Mouse (Mus musculus) CH12.LX (cell line): ENCODE results near the gene Ugt1a5. TPM values are rescaled to one million over a fixed set of nuclear protein-coding genes. Genes with fewer than 3 reads are reported as not detected.

Experiments
- DNase-seq: peaks from one replicate; pipeline ENCODE4 v3.0.0-alpha.2; 2013; ENCODE audit errors: extremely low read depth
- H3K27ac ChIP-seq: 2 replicates; pipeline ENCODE4 v1.5.1; 2012; ENCODE audit warnings: low read depth, mild to moderate bottlenecking, control low read depth, moderate library complexity; ENCODE audit not compliant: insufficient read depth
- H3K27me3 ChIP-seq: replicated peaks from 2 replicates; pipeline ENCODE3; 2012; ENCODE audit warnings: inconsistent platforms
- H3K36me3 ChIP-seq, 2 experiments: replicated peaks in 1 of 2; 2 replicates each; pipeline versions ENCODE3 to v1.6.1; 2012; ENCODE audit warnings: inconsistent platforms in 1 of 2, low read length in 1 of 2, mild to moderate bottlenecking in 1 of 2, mixed read lengths in 1 of 2, moderate library complexity in 1 of 2; ENCODE audit not compliant: control insufficient read depth in 1 of 2, insufficient read depth in 1 of 2
- H3K4me1 ChIP-seq, 2 experiments: 2 replicates each; pipeline ENCODE4 v1.6.1; 2012; ENCODE audit warnings: inconsistent platforms in 1 of 2, moderate library complexity in 1 of 2; ENCODE audit not compliant: insufficient read depth in 2 of 2, control insufficient read depth in 1 of 2
- H3K4me2 ChIP-seq: 2 replicates; pipeline ENCODE4 v1.6.1; 2012; ENCODE audit warnings: low read depth, mild to moderate bottlenecking, control low read depth; ENCODE audit not compliant: poor library complexity, insufficient read depth, severe bottlenecking
- H3K4me3 ChIP-seq, 3 experiments: fragments of 150-350 bp in 1 of 3; sonication (generic) in 1 of 3; replicated peaks in 1 of 3; 2 replicates each; pipeline versions ENCODE3 to v1.5.1; 2011 to 2012; ENCODE audit warnings: low read depth in 2 of 3, low read length in 2 of 3, mild to moderate bottlenecking in 2 of 3, moderate library complexity in 2 of 3, control low read depth in 1 of 3, improper control_type of control experiment in 1 of 3, inconsistent platforms in 1 of 3, mixed read lengths in 1 of 3; ENCODE audit not compliant: poor library complexity in 1 of 3
- H3K79me2 ChIP-seq: replicated peaks from 2 replicates; pipeline ENCODE4 v1.6.1; 2012; ENCODE audit warnings: mild to moderate bottlenecking, moderate library complexity; ENCODE audit not compliant: control insufficient read depth, poor library complexity, insufficient read depth, severe bottlenecking; ENCODE audit errors: extremely low read depth
- H3K9ac ChIP-seq: 2 replicates; pipeline ENCODE4 v1.6.1; 2012; ENCODE audit warnings: low read depth, mild to moderate bottlenecking, control low read depth, moderate library complexity; ENCODE audit not compliant: insufficient read depth
- H3K9me3 ChIP-seq: replicated peaks from 2 replicates; pipeline ENCODE3; 2012; ENCODE audit warnings: low read length, inconsistent platforms, mixed read lengths
- CHD1 ChIP-seq: IDR thresholded peaks from 2 replicates; pipeline ENCODE4 v1.6.1; 2012; ENCODE audit warnings: low read depth, low read length, improper control_type of control experiment, inconsistent platforms
- E2F4 ChIP-seq: IDR thresholded peaks from 2 replicates; pipeline ENCODE4 v1.6.1; 2011; ENCODE audit warnings: low read depth, low read length, improper control_type of control experiment; ENCODE audit not compliant: insufficient replicate concordance
- EP300 ChIP-seq: IDR thresholded peaks from 2 replicates; pipeline ENCODE4 v1.6.1; 2011; ENCODE audit warnings: low read length, improper control_type of control experiment
- ETS1 ChIP-seq: conservative IDR thresholded peaks from 2 replicates; pipeline ENCODE4 v1.6.1; 2012; ENCODE audit warnings: low read depth, mild to moderate bottlenecking, inconsistent platforms, low read length, improper control_type of control experiment, moderate library complexity
- KAT2A ChIP-seq: IDR thresholded peaks from 2 replicates; pipeline ENCODE4 v1.6.1; 2012; ENCODE audit warnings: low read length, improper control_type of control experiment, inconsistent platforms; ENCODE audit not compliant: insufficient replicate concordance
- MAX ChIP-seq: IDR thresholded peaks from 2 replicates; pipeline ENCODE4 v1.6.1; 2011; ENCODE audit warnings: low read length, improper control_type of control experiment
- MYC ChIP-seq: IDR thresholded peaks from 2 replicates; pipeline ENCODE4 v1.6.1; 2011; ENCODE audit warnings: low read depth, mild to moderate bottlenecking, improper control_type of control experiment, low read length
- POLR2AphosphoS2 ChIP-seq: IDR thresholded peaks from 2 replicates; pipeline ENCODE4 v1.6.1; 2011; ENCODE audit warnings: low read depth, low read length, improper control_type of control experiment
- RAD21 ChIP-seq: IDR thresholded peaks from 2 replicates; pipeline ENCODE4 v1.6.1; 2011; ENCODE audit warnings: low read depth, mild to moderate bottlenecking, low read length, improper control_type of control experiment, moderate library complexity
- UBTF ChIP-seq: IDR thresholded peaks from 2 replicates; pipeline ENCODE4 v1.6.1; 2012; ENCODE audit warnings: low read depth, mild to moderate bottlenecking, inconsistent platforms, low read length, improper control_type of control experiment, moderate library complexity
- ZMIZ1 ChIP-seq: IDR thresholded peaks from 2 replicates; pipeline ENCODE4 v1.6.1; 2012; ENCODE audit warnings: low read depth, mild to moderate bottlenecking, inconsistent platforms, low read length, improper control_type of control experiment
- dilution Hi-C: fragments of 300-500 bp; cut with MboI; formaldehyde crosslinking; loops from 2 replicates; pipeline ENCODE4 v1.14.3; 2020; ENCODE audit warnings: low sequenced_read_pairs; ENCODE audit not compliant: extremely low pct_unique_long_range_greater_than_20kb, extremely low pct_ligation_motif_present
- in situ Hi-C: fragments of 300-500 bp; cut with MboI; formaldehyde crosslinking; loops from 3 replicates; pipeline ENCODE4 v1.14.3; 2019; ENCODE audit warnings: low sequenced_read_pairs, low pct_ligation_motif_present, low pct_unique_long_range_greater_than_20kb, mixed read lengths
- polyA plus RNA-seq: library from polyadenylated mRNA; unstranded; fragments of >175 nt; gene quantifications from 2 replicates; pipeline ENCODE4 v1.2.1, GENCODE M21; 2012; ENCODE audit warnings: low read depth; ENCODE audit not compliant: insufficient read length
- total RNA-seq, 2 experiments: library from RNA; depleted of rRNA; stranded (reverse); fragments of 300-350 nt in 1 of 2; fragments of >200 nt in 1 of 2; gene quantifications; 2 replicates each; pipeline ENCODE4 v1.2.3; 2012 to 2014

Ugt1a5 gene
- total and polyA plus RNA-seq, 3 experiments, result not detected

- Histone ChIP-seq H3K4me2 (no peak overlapping the region), H3K27ac (no peak overlapping the region), H3K79me2 (no peaks in the 10 kb centered on the region), H3K4me1 (no peaks in the 10 kb centered on the region), H3K36me3 (no peaks in the 10 kb centered on the region), H3K9ac (no peak overlapping the region), H3K27me3 (peaks cover 17% of the 10 kb centered on the region)
- DNase-seq, result no peak
- no peak for TF ChIP-seq CHD1
- TF ChIP-seq MYC, result no peak
- no peak for TF ChIP-seq E2F4
- TF ChIP-seq MAX, result no peak
- no peak for TF ChIP-seq RAD21
- TF ChIP-seq, all 38 proteins: peak for 0
- dilution Hi-C loops (no loop called here), in situ Hi-C loops (no loop called here)
- H3K9me3 ChIP-seq, result peaks cover 72% of the 10 kb centered on the region
- no peak overlapping the region for H3K4me3 ChIP-seq
These were observed 78.0 kb downstream of the Ugt1a5 start for GRCm38 (mm10) chr1:88243861-88244260.

GRCm38 (mm10) chr1:88245881-88246280 is 80.1 kb downstream of the Ugt1a5 start:
- no peak overlapping the region for H3K4me3 ChIP-seq

GRCm38 (mm10) chr1:88246386-88246785 is 80.6 kb downstream of the Ugt1a5 start:
- Histone ChIP-seq H3K4me3 (no peak overlapping the region), H3K9me3 (peaks cover 75% of the 10 kb centered on the region), H3K4me2 (no peak overlapping the region), H3K4me1 (no peaks in the 10 kb centered on the region), H3K27ac (no peak overlapping the region), H3K9ac (no peak overlapping the region), H3K79me2 (no peaks in the 10 kb centered on the region), H3K27me3 (peaks cover 10% of the 10 kb centered on the region), H3K36me3 (no peaks in the 10 kb centered on the region)
- dilution Hi-C loops (no loop called here), in situ Hi-C loops (no loop called here)
- no peak for TF ChIP-seq MAX
- DNase-seq, result no peak

More at GRCm38 (mm10) chr1:88245881-88246280, 80.1 kb downstream of the Ugt1a5 start:
- no peak for DNase-seq
- Histone ChIP-seq H3K4me2 (no peak overlapping the region), H3K79me2 (no peaks in the 10 kb centered on the region), H3K9ac (no peak overlapping the region), H3K4me1 (no peaks in the 10 kb centered on the region), H3K9me3 (peaks cover 72% of the 10 kb centered on the region), H3K36me3 (no peaks in the 10 kb centered on the region), H3K27ac (no peak overlapping the region), H3K27me3 (peaks cover 9% of the 10 kb centered on the region)
- in situ Hi-C loops (no loop called here), dilution Hi-C loops (no loop called here)
- TF ChIP-seq POLR2AphosphoS2, result no peak
- no peak for TF ChIP-seq KAT2A
- TF ChIP-seq EP300, result no peak
- no peak for TF ChIP-seq UBTF
- no peak for TF ChIP-seq ZMIZ1
- no peak for TF ChIP-seq ETS1
